Mouse (Mus musculus) cerebellum, adult 11-12 months (tissue): ENCODE measurements around the gene Chmp6.
A peak's percentile ranks its signal among the peaks of the same experiment; 100 is the strongest.

Source experiments
- DNase-seq: peaks from one replicate; pipeline ENCODE4 v3.0.0; 2022

The Chmp6 gene

DNA sequence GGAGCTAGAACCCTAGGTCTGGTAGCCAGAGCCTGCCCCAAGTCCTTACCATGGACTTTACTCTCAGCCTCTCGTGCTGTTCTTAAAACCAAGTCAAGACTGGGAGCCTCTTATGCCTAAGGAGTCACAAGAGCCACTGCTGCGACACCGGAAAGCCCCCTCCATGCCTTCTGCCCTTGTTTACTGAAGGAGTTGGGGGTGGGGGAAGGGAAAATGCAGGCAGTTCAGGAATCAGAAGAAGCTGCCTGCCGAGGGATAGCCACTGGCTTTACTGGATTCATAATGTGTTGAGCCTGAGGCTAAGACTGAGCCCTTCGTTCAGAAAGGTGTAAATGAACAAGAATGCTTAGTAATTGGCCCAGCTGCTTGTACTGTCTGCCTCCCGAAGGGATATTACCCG is 396 bp upstream of the Chmp6 start:
- DNase-seq = no peak

DNA sequence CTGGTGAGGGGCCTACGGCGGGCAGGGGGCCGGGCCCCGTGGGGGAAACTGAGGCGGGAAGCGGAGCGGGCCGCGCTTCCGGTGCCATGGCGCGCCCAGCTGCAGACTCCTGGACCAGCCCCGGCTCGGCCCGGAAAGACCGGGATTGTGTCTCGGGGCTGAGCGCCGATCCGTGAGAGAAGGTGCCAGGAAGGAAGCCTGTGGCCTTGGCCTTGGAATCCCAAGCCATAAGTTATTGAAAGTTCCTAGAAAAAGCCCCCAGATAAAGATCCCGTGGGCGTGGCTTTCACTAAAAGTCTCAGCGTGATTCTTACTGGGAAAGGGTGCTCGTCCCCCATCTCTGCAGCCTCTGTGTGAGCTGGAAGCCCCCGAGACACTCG is 684 bp downstream of the Chmp6 start:
- no peak for DNase-seq

DNA sequence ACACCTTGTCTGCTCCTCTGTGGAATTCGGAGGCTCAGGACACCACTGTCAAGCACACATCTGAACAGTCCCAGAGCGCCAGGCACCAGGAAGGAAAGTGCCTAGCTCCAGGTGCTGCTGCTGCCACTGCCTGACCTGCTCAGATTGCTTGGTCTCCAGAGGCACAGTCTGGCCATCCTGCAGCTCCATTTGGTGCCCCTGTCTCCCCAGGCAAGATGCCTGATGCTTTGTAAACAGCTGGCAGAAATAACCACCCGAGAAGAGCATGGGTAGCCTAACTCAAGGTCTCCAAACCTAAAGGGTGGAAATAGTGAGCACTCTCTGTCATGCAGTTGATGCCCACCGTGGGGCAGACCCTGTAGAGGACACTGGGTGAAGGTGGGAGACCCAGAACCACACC is 1.1 kb downstream of the Chmp6 start:
- peak; percentile 32 for DNase-seq

DNA sequence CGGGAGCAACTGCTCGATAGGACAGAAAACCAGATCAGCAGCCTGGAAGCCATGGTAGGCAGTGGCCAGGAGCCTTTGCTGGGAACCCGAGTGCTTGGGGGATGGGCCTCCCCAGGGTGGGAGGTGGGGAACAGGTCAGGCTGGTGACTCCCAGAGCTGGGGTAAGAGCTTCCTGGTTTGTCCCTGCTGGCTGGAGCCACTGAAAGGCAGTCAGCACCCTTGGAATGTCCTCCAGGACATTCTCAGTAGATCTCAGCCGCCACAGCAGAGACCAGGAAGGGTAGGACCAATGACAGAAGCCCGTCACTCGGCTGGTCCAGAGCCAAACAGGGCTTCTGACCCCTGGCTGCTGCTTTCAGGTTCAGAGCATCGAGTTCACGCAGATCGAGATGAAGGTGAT is 2.4 kb downstream of the Chmp6 start:
- DNase-seq = no peak

DNA sequence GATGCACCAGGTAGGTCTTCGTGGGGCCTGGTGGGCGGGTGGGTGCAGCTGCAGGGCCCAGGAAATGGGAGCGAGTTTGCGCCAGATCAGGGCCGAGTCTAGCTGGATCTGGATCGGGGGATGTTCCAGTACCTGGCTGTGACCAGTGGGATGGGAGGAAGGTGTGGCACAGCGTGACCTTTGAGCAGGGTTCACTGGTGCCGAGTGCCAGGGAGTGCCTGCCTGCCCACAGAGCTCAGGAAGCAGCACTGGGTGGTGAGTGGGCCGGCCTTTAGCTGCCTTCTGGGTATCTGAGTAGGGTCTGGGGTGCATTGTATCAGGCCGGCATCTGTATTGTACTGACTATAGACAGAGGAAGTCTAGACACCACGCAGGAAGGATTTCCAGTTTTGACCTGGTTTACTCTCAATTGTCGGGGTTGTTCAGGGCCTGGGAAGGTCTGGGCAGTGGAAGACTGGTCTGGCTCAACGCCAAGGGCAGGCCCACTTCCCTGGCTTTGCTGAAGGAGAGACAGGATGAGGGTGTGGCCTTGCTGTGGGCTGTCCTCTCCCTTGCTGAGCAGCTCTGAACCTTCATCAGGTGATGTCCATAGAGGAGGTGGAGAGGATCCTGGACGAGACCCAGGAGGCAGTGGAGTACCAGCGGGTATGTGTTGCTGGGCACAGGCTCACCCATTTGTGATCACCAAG is 3.0 kb downstream of the Chmp6 start:
- DNase-seq = peak; percentile 51

DNA sequence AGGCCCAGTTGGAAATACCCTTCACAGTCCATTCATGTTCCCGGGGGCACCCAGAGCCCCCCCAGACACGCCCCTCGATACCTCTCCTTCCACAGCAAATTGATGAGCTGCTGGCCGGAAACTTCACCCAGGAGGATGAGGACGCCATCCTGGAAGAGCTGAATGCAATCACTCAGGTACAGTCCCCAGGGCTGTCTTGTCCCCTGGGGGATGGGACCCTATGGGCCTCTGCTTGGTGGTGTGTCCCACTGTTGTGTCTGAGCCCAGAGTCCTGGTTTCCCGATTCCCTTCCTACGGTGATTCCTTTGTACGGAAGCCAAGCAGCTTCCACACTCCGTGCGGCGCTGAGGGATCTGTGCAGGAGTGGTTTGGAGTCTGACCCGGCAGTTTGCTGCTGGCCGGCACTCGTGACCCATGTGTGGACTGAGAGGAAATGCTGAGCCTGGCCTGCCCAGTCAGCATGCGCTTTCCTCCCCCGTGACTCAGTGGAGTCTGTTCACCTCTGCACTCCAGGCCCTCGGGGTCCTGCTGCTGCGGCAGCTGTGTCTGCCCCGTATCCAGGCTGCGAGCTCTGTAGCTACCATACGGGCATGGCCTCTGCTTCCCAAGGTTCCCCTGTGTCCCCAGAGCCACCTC is 3.7 kb downstream of the Chmp6 start:
- no peak for DNase-seq

DNA sequence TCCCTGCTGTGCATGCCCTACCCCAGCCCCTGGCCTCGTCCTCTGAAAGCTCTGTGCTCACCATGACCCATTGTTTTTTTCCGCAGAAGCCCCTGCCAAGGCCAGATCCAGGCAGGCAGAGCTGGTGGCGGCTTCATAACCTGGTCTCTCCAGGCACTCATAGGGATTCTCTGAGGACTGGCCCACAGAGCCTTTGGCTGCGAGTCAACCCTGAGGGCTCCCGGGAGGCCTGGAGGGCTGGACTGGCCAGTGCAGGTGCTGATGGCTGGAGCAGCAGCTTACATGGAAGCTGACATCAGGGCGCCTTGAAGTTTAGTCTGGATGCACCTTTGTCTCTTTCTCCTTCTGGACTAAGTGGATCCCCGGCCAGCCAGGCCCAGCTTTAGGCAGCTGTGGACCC is 5.3 kb downstream of the Chmp6 start:
- DNase-seq = no peak

DNA sequence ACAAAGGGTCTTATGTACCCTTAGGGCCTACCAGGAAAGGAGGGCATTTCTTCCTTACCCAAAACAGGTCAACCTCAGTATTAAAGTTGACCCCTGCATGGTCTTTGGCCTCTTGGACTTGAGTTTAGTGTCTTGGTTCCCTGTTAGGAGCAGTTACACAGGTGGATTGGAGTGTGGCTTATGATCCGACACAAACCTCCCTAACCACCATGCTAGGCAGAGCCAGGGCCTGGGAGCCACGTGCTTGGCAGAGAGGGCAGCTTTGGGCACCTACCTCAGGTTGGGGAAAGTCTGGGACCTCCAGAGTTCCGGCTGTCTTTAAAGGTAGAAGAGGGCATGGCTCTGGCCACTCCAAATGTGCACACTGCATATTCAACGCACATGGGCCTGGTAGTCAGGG is 6.2 kb downstream of the Chmp6 start:
- no peak for DNase-seq

DNA sequence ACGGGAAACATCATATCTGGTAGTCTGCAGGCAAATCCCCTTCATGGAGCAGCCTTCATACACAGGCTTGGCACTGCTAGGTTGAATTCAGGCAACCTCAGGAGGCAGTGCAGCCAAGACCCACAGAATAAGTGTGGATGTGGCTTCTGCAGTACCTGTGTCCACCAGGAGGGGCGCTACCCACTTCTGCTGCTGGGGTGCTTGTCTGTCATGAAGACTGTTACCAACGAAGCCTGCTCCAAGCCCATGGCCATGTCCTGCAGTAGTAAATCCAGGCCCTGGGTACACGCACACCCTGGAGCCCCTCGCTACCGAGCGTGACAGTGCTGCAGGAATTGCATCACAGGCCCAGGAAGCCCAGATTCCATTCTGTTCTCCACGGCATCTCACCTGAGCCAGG is 6.7 kb downstream of the Chmp6 start:
- peak; percentile 70 for DNase-seq

DNA sequence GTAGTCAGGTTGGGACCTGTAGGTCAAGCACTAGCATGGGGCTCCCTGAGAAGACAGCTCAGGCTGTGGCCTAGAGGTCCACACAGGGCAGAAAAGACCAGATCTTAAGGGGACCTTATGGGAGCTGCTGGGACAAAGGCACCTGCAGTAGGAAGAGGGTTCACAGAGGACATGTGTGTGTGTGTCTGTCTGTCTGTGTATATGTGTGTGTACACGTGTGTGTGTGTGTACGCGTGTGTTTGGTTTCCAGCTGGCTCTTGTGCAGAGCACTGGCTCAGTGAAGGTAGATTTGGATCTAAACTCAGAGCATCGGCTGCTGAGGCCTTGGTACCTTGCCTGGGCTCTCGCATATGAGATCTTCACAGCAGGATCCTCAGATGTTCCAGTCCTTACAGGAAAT is 7.4 kb downstream of the Chmp6 start:
- no peak for DNase-seq

DNA sequence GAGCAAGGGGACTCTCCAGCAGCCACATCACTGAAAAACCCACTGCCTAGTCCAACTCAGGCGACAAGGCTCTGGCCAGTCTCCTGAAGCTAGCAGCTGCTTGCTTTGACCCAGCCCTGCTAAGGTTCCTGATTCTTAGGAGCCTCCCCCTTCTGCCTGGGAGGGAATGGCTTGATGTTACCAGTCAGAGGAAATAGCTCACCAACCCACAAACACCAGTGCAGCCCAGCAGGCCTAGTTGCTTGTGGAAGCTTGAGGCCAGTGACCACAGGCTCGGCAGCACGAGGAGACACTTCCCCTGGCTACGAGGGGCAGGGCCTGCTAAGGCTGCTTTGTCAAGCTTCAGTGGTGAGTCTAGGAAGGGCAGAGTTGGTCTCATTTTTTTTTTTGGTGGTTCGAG is 11.9 kb downstream of the Chmp6 start:
- DNase-seq = no peak

DNA sequence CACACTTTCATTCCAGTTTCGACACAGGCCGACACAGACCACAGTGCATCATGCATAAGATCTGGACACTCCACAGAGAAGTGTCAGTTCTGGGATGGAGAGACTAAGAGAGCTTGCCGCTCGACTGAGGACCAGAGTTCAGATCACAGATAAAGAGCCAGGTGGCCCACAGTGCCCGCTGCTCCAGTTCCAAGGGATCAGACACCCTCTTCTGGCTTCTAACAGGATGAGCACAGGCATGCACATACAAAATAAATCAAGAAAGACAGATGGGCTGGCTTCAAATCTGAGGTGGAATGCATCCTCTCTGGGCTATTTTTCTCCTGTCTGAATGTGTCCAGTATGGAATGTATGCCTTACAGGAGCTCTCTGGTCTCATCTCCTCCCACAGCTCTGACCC is 13.5 kb downstream of the Chmp6 start:
- DNase-seq = peak; percentile 39

DNA sequence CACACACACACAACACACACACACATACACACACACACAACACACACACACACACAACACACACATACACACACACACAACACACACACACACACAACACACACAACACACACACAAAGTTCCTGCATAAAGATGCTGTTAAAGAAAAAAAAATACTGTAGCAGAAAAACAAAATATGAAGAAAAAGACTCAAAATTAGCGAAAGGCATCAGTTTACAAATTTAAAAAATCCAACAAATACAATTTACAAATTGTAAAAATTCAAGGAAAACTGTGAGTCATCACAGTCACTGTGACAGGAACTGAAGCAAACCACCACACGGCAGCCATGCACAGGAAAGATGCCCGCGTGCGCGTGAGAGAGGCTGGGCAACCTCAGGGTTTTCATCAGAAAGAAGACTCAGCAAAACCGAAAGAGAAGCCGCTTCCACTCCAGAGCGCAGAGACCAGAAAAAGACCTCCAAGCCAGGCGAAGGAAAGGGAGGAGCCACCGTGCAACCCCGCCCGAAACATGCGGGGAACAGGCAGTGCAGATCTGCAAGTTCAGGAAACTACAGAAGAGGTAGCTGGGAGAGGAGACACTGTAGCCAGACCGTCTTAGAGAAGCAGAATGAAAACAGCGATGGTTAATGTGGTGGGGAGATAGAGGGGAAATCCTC is 14.9 kb downstream of the Chmp6 start:
- no peak for DNase-seq

DNA sequence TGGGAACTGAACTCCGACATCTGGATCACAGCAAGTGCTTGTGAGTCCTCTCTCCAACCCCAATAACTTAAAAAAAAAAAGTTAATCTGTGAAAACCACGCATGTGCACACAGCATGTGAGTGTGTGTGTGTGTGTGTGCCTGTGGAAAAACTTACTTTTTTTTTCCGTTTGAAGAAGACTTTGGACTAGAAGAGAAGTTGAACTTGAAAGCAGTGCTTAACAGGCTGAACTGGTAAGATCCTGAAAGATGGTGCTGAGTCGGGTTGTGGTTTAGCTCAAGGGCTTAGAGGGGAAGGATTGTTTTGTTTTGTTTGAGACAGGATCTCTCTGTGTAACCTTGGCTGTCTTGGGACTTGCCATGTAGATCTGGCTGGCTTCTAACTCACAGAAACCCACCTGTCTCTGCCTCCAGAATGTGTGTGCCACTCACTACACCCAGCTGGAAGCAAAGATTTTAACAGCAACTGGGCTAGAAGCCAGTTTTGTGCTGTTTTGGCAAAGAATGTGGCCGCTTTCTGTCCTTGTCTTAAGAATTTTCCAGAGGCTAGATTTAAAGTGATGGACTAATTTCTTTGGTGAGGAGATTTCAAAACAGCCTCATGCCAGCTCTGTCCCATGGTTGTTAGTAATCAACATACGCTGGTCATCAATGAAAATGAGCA is 16.5 kb downstream of the Chmp6 start:
- no peak for DNase-seq

DNA sequence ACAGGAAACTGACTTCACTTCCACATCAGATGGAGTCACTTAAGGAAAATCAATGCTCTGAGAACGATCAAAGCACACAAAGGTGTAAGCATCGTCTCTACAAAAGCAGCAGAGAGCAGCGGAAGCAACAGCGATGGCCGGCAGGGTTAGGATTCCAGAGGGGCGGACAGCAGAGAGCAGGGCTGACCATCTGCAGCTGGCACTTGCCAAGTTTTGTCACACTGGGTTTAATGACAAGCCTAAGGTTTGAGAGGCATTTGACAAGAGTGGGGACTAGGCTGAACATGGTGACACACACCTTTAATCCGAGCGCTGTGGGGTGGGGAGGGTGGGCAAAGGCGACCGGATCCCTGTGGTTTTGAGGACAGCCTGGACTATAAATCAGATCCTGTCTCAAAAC is 18.6 kb downstream of the Chmp6 start:
- DNase-seq = no peak

DNA sequence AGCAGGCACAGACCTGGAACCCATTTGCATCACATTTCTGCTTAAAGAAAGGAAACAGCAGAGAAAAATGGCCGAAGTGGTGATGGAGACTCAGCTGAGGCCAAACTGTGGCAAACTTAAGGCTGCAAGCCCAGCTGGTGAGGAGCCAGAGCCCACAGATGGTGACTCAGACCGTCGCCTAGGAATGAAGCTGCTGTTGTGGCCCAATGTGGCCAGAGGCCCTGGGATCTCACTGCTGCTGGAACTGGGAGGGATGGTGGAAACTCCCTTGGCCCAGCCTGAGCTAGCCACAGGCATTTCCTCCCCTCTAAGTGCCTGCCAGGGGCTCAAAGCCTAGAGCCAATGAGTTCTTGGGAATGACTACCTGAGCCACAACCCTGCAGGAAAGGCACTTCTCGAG is 19.9 kb downstream of the Chmp6 start:
- DNase-seq = no peak

DNA sequence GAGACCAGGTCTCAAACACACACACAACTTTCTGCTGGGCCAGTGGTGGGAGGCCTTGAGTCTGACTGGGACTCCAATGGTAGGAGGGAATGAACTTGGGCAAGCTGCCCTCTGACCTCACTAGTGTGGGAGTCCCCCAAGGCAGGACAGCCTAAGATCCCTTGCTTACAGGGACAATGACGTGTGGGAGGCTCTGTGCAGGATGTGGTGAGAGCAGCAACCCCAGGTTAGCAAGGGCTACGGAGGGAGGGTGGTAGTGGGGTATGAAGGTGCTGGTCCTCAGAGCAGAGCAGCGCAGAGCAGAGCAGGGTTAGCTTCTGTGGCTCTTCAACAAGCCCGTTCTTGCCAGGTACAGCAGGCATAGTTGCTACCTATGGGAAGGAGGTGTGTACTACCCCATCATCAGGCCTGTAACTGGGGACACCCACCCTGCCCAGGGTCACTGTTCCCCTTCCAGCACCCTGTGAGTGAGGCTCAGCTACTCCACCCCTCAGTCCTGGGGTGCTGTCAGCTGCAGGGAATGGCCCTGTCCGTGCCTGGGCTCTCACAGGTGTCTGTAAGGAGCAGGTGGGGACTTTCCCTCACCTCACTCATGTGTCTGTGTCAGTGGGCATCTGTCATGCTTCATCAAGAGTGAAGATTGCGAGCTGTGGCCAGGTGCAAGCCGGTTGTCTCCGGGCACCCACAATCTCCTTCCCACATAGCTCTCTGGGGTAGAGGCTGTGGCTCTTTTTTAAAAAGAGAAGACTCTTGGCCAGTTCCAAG is 20.8 kb downstream of the Chmp6 start:
- DNase-seq = no peak

DNA sequence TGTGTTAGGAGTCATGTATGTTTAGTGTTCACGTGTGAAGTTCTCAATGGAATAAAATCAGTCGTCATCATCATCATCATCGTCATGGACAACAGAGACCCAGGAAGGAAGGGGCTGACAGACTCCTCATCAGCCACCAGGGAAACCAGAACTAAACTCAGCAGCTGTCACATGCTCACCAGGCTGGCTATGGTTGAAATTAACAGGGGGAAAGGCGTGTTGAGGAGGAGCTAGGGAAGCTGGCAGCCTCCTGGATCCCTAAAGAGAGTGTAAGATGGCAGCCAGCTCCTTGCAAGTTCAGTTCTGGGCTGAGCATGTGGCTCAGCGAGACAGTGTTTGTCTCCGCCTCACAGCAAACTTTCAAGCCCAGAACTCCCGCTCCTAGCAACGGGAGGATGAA is 21.5 kb downstream of the Chmp6 start:
- DNase-seq = no peak

DNA sequence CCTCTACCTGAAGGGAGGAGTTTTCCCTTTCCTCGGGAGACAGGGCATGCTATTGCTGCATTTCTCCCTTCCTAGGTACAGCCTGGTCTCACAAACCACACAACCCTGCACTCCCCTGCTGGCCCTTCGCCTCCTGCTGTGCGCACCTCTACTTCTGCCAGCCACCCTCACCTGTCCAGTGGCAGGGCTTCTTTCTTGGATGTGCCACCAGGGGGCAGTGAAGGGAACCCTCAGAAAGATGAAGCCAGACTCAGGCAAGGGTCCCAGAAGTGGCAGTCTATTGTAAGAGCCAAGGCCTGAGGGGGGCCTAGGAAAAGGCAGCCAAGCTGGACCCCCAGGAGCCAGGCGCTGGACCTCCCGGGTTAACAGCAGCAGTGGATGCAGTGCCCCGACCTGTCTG is 22.2 kb downstream of the Chmp6 start:
- DNase-seq = peak; percentile 70

DNA sequence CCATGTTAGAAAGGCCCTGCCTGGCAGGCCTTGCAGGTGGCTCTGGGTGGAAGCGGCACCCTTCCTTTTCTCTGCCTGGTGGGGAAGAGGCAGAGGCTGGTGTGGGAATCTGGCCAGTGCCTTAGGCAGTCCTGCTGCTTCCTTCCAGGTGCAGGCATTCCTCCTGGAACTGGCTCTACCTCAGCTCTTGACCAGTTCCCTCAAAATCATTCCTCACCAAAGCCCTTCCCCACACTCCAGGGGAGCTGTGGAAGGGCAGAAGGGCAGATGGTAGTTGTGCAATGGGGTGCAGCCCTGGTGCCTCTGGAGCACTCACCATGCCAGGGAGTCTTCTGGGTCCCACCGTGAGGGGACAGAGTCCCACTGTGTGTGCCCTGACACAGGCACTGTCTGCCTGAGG is 23.2 kb downstream of the Chmp6 start:
- DNase-seq = no peak

DNA sequence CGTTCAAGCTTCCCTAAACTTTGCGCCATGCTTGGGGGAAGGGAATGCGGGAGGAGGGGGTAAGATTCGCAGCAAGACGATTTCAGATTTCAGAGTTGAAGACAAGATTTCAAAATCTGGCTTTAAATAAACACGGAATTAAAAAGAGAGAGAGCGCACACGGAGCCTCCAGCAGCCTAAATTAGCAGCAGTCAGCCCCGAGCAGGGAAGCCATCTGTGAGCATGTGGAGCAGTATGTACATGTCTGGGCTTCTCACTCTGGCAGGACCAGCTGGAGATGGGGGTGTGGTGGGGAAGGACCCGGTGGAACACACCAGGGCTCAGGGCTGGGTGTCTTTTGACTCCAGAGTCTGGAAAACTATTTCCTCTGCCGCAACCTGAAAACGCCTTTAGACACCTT is 24.0 kb downstream of the Chmp6 start:
- DNase-seq = no peak

DNA sequence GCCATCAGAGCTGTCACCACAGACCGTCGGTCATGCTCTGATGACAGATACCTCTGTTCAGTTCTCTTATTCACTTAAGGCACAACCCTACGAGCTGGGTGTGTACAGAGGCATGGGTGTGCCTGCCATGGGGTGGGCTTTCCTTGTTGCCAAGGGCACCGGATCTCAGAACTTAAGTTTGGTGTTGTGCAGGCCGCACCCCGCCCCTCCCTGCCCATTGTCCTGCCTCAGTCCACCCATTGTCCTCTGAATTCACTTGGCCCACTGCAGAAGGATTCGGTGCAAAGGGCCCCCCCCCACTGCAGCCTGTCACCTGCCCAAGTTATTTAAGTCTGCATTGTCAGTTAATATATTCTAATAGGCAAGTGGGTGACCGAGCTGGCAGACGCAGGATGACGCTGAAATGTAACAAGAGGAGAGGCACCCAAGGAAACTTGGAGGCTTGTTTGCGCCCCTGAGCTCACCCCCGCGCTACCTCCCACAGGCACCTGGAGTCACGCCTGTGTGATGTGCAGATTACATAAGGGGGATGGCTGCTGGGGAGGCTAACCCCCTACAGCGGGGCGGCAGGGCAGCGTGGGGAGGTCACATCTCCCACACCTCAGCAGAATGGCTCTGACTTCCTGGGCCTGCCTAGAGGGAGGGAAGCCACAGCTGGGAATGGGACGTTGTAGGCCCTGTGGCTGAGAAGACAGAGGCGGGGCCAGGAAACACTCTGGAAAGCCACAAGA is 24.7 kb downstream of the Chmp6 start:
- no peak for DNase-seq
